Mouse (Mus musculus): ENCODE results near the gene Piezo1.

DNA sequence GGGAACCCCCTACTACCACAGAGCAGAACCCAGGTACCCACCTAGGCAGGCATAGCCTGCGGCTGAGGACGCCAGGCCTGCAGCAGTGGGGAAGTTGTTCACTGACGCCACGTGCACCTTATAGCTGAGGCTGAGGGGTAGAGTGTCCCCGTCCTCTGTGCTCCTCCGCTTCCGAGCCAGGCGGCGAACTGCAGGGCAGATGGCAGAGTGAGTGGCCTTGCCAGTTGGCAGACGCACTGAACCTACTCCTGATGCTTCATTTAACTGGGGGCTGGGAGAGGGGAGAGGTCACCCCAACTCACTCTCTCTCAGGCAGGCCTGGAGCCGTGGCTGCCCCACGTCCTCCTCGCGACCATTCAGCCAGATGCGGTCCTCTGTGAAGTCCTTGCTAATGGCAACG, 111.8 kb downstream of the Piezo1 start:
- TF ChIP-seq CTCF (IDR thresholded peaks at IDR 0.05; ENCODE audit: low read depth) (no peak), EP300 (IDR thresholded peaks at IDR 0.05; ENCODE audit: low read depth) (no peak)

Measured in liver, postnatal 0 days (tissue).